Mouse (Mus musculus): ENCODE measurements around the gene Mettl23.

GRCm38 (mm10) chr11:116801106-116801505 lies 42.0 kb upstream of the Mettl23 start:
- TF ChIP-seq CTCF (IDR thresholded peaks at IDR 0.05; ENCODE audit: low read depth) (no peak), EP300 (IDR thresholded peaks at IDR 0.05; ENCODE audit: low read depth) (no peak)

Data from heart, postnatal 0 days (tissue).